Mouse (Mus musculus): ENCODE measurements around the gene C87436.

C87436 gene

DNA sequence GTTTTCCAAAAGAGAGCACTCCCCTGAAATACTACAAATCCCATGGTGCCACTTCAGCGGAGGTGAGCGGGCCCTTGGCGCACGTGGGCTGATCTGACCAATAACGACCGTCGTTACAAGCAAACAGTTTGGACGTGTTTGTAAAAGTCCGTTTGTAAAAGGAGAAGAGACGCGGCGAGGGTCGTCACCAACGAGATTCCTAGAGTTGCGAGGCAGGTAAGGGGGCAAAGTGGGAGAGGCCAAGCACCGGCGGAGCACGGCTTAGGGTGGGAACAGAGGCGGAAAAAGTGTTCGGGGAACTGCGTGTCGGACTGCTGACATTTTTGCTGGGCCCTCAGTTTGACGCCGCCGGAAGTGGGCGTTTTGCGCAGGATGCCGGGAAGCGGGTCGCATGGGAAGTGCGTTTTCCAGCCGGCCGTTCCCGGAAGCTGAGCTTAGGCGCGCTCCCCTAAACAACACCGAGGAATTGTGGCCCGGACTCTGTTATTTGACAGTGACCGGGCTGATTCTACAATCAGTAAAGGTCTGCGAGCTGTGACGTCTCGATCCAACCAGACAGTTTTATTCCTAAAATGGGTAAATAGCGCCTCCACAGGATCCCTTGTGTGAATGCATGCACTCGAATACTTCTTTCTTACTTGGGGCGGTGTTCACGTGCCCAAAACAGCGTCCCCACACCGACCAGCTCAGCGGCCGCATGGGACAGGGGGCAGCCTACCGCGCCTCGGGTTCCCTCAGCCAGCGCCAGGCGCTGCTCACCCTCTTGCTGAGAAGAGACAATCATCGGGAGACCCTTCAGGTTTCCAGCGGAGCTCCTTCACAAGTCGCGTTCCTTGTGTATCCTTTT is at the start of gene C87436:
C87436 (plus strand) TSS at position 103 of the 847 bp plus-strand sequence.
- DNase-seq: peak; percentile 87 to 92

DNA sequence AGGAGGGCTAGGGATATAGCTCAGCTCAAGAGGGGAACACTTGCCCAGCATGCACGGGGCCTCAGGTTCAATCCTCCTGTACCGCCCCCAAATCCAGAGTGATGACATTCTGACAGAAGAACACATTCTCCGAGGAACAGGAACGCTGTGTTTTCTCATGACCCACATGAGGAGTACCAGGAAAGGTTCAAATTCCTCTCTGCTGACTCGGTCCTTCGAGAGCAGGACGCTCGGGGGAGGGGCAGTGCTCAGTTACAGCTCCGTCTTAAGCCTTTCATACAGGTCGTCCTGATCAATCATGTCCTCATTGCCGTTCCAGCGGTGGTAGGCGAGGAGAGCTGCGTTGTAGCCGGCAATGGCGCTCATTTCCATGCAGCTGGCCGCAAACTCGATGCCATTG is 49.7 kb upstream of the C87436 start:
- no peak for DNase-seq

- DNase-seq: no peak
Measured at GRCm38 (mm10) chr6:86391326-86391725, 46.8 kb upstream of the C87436 start.

- DNase-seq: no peak
Measured at GRCm38 (mm10) chr6:86393187-86393586, 45.0 kb upstream of the C87436 start.

- no peak for DNase-seq
Measured at GRCm38 (mm10) chr6:86394078-86394720, 44.0 kb upstream of the C87436 start.

- no peak for DNase-seq
Measured at GRCm38 (mm10) chr6:86395021-86395420, 43.2 kb upstream of the C87436 start.

DNA sequence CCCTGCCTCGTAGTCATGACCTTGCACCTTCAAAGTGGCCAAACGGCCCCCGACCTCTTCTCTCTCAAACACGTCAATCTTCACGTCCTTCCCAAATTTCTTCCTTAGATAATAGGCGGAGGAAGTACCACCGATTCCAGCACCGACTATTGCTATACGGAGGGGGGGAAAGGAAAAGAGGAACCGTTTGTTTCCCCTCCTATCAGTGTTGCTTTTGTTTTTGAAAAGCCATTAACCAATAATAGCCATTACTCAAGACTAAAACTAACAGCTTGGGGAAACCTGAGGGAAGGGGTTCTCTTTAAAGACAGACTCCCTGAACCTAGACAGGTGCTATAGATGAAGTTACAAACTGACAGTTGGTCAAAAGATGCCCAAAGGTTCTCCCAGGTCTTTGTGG is 42.2 kb upstream of the C87436 start:
- no peak for DNase-seq

- peak; percentile 75 to 91 for DNase-seq
Measured at GRCm38 (mm10) chr6:86396581-86397256, 41.5 kb upstream of the C87436 start, which contains the start of gene Pcyox1. Gene Pcyox1, minus strand, starts transcription at chr6:86397154.

GRCm38 (mm10) chr6:86397257-86397980 is 40.8 kb upstream of the C87436 start:
- no peak for DNase-seq

DNA sequence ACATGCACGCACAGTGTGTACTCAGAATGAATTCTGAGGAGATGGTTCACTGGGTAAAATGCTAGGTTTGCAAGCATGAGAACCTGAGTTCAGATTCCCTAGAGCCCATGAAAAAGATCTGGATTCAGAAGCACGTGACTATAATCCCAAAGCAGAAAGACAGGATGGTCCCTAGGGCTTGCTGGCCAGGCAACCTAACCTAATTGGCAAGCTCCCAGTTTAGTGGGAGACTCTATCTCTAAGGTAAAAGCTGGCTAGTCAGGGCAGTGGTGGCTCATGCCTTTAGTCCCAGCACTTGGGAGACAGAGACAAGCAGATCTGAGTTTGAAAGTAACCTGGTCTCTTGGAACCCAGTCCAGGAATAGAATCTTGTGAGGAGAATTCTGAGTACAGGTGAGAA is 39.2 kb upstream of the C87436 start:
- DNase-seq: no peak

DNA sequence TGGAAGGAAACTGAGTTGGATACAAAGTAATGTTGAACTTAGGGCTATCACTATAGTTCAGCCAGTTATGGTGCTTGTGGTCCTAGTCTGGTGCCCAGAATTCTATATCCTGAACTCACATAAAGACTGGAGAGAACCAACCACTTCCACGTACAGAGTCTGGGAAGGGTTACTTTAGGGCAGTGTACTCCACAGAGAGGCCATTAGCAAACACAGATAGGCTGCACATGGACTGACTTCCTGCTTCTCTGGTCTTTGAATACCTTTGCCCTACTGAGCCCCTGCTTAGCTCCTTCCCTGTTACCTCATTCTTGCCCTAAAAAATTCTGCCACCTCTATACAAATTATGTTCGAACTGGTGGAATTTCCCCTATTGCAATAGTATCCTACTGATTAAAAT is 38.2 kb upstream of the C87436 start:
- DNase-seq: no peak

DNA sequence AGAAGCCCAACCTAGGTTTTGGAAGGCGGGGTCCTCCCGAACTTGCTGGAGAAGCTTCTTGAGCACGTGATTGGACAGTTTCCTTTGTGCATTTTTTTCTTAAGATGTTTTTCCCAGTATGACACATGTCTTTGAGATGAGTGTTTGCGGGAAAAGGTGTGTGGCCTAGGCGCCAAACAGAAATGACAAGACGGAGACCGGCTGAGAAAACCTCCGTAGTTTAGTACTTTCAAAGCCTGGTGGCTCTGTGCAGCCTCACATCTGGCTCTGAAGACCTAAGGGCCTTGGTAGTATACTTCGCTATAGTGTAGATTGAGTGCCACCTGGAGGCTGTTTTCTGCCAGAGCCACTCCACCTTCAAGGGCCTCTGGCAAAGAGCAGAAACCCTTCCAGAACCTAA is 37.2 kb upstream of the C87436 start:
- peak; percentile 59 to 77 for DNase-seq

GRCm38 (mm10) chr6:86402681-86403607 is 35.2 kb upstream of the C87436 start:
- no peak for DNase-seq

GRCm38 (mm10) chr6:86403728-86404099 is 34.5 kb upstream of the C87436 start:
- peak in 1 of 2 experiments; percentile 83 for DNase-seq

DNA sequence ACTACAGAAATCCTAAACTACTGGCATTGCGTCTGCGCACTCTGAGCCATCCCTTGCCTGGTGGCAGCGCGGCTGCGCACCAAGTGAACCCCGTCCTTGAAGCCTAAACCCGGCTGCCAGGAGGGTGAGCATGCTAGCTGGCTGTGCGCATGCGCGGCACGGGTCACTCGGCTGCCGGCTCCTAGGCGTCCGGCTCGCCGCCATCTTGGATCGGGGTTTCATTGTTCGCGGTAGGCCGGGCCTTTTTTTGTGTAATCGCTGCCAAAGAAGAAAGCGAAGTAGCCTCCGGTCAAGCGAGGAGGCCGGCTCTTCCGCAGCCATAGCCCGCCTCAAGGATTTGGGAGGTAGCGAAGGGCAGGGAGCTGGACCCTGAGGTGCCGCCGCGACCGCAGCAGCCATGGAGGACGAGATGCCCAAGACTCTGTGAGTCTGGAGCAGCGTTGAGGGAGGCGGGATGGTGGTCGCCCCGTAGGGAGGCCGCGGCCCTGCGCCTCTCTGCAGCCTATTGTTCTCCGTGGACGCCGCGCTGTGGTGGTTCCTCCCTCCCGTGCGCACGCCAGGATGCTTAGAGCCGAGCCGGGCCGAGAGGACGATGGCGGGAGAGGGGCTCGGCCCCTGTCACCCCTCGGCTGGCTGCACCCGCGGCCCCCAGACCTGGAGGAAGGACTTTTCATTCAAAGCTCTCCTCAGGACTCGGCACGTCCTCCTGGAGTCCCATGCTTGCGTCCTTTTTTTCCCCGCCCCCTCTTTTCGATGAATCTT is 33.9 kb upstream of the C87436 start, which contains the start of gene Tia1:
Tia1 (plus strand) TSS at position 120 of the 762 bp plus-strand sequence.
- peak; percentile 87 to 94 for DNase-seq

GRCm38 (mm10) chr6:86404996-86405395 is 33.2 kb upstream of the C87436 start:
- DNase-seq: no peak

- DNase-seq: no peak
Measured at GRCm38 (mm10) chr6:86406306-86406705, 31.9 kb upstream of the C87436 start.

DNA sequence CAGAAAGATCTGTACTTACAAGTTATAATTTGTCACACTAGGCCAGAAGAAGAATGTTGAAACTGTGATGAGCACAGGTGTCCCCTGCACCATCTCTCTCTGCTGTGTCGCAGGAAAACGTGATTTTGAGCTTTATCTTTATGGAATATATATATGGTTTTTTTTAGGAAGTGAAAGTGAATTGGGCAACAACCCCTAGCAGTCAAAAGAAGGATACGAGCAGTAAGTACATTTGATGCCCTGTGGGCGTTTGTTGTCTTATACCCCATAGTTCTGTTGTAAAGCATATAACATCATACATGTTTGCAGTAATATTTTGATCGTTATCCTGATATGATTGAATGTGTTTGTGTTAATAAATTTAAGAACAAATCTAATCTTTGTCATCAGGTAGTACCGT is 19.5 kb upstream of the C87436 start:
- DNase-seq: no peak

DNA sequence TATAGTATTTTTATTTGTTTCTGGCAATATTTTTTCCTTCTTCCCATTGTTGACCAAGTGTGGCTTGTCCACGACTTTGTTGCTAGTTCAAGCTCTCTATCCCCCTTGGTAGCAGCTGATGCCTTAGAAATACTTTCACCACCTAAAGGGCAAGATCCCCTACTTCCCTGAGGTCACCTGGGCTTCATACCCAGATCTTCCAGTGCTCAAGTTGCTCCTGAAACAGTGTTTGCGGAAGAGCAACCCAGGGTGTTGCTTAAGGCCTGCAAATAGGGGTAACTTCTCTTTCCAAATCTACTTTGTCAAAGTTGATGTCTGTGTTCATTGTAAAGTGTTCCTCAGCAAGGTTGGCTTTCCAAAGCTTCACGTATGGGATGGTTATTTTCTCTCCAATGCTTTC is 18.9 kb upstream of the C87436 start:
- no peak for DNase-seq

DNA sequence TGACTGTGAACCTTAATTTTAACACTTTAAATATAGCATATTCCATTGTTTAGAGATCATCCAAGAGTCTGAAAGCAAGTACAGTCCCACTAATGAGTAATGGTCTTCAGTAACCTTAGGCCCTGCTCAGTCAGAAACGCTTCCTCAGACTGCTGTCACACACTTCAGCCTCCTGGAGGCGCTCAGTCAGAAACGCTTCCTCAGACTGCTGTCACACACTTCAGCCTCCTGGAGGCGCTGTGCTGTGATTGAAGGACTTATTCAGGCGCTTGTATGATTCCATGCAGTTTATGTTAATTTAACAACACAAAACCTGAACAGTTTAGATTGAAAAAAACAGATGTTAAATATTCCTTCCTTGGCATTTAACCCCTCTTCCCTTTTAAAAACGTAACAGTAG is 17.7 kb upstream of the C87436 start:
- no peak for DNase-seq

DNA sequence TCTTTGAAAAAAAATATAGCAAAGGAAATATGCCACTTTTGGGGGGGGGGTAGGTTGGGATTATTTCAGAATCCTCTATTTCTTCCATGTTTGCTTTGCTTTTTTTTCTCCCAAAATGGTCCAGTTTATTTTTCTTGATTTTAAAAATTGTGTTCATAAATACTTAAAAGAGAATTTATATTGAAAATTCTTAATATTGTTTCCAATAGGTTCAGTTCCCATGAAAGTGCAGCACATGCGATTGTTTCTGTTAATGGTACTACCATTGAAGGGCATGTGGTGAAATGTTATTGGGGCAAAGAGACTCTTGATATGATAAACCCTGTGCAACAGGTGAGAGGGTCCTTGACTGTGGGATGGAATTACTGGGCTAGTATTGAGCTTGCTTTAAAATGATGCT is 11.8 kb upstream of the C87436 start, which contains the start of gene Gm44790:
Gm44790 (plus strand) TSS at position 301 of the 400 bp plus-strand sequence.
- no peak for DNase-seq

Measured in spleen, adult 18-20 months (tissue).